Mouse (Mus musculus) gastrocnemius, postnatal 14 days (tissue): ENCODE measurements around the gene Tex16. TPM values are rescaled to one million over a fixed set of nuclear protein-coding genes. Genes with fewer than 3 reads are reported as not detected.

Experiments
- DNase-seq: peaks from one replicate; pipeline ENCODE4 v3.0.0; 2021; ENCODE audit warnings: mixed read lengths
- intact Hi-C: fragments of 180-260 bp; cut with DNase I; formaldehyde crosslinking; loops from one replicate; pipeline ENCODE4 v1.15.1; 2025; ENCODE audit warnings: low total_unique reads
- long read RNA-seq, 2 experiments: library from polyadenylated mRNA; stranded (forward); transcript quantifications; one replicate each; pipeline ENCODE4 v2.0.0; 2021
- total RNA-seq, 2 experiments: library from RNA; stranded (reverse); gene quantifications; 2 replicates each; pipeline ENCODE4 v1.2.3; 2021

The Tex16 gene
- under 1 TPM; 0.04 to 0.29 TPM for total RNA-seq
- long read RNA-seq, experiment 1: 0 reads
- long read RNA-seq, experiment 2: 0 reads

DNA sequence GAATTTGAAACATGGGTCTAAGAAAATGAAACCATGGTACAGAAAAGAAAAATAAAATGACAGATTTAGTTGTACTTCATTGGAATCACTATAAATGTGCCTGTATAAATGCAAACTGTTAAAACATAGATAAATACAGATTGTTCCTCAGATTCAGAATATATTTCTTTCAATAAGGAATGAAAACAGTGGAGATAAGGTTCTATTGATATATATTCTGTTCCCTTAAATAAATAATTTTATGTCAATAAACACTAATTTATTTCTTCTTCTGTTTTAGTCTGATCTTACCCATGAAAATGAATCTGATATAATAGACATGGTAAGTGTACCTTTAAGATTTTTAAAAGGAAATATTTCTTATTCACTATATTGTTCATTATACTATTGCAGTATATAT lies at the start of gene Tex16:
Gene Tex16 (plus strand): TSS at position 301 of the 400 bp plus-strand sequence.
- intact Hi-C loops: no loop called here
- DNase-seq: no peak

DNA sequence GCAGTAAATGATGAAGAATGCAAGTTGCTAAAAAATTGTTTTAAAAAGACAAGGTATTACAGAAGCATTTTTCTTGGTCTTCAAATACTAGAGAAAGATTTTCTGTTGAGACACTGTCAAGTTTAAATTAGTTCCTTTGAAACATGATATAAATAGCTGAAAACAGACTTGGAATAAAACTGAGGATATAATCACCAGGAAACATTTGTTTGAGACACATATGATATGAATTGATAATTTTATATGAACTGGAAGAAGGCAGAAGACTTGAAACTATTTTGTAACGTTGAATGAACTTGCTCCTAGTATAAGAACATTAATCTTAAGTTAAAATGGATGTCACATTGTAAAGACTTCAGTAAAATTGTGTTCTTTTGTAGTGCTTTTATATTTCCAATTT lies 11.1 kb upstream of the Tex16 start:
- DNase-seq: no peak
- intact Hi-C loops: no loop called here

Other genes starting within 250 kb of the Tex16 start
- under 1 TPM in 1 of 2 experiments, not detected in 1; 0.21 TPM for gene Gm45194, start 119.6 kb upstream of the Tex16 start, total RNA-seq
- under 1 TPM in 1 of 2 experiments, not detected in 1; 0.21 TPM for gene 4933403O08Rik, start 228.0 kb downstream of the Tex16 start, total RNA-seq